Mouse (Mus musculus) myocyte (in vitro differentiated cells): ENCODE data around the gene Gm21885.

Experiments used
- E2F4 ChIP-seq: IDR thresholded peaks from one replicate; pipeline ENCODE4 v1.6.1; 2011; ENCODE audit warnings: mild to moderate bottlenecking, control low read depth, moderate library complexity; ENCODE audit not compliant: insufficient read depth
- MYOG ChIP-seq, 3 experiments: IDR thresholded peaks; one replicate each; pipeline ENCODE4 v1.6.1; 2011; ENCODE audit warnings: control low read depth in 2 of 3, low read depth in 2 of 3, mild to moderate bottlenecking in 2 of 3; ENCODE audit not compliant: insufficient read length in 2 of 3, control insufficient read depth in 1 of 3, insufficient read depth in 1 of 3
- POLR2A ChIP-seq: IDR thresholded peaks from one replicate; pipeline ENCODE4 v1.6.1; 2011; ENCODE audit warnings: low read depth, mild to moderate bottlenecking, control low read depth, moderate library complexity; ENCODE audit not compliant: insufficient read length
- TCF12 ChIP-seq: IDR thresholded peaks from one replicate; pipeline ENCODE4 v1.6.1; 2011; ENCODE audit warnings: mild to moderate bottlenecking, control low read depth; ENCODE audit not compliant: poor library complexity, insufficient read depth, severe bottlenecking
- USF1 ChIP-seq: IDR thresholded peaks from one replicate; pipeline ENCODE4 v1.6.1; 2011; ENCODE audit warnings: low read depth, mild to moderate bottlenecking, control low read depth, moderate library complexity

- TF ChIP-seq USF1 (no peak), E2F4 (no peak), TCF12 (no peak), MYOG (IDR thresholded peaks at IDR 0.05; ENCODE audit: control insufficient read depth in 1 of 3, insufficient read depth in 1 of 3, insufficient read length in 2 of 3, low read depth in 2 of 3) (no peak), POLR2A (no peak)
These were observed 7.3 kb upstream of the Gm21885 start for GRCm38 (mm10) chr11:94274206-94274867.
